Mouse (Mus musculus) 3T3-L1 (cell line): ENCODE results near the gene Kmt2a.

Experiments
- DNase-seq: peaks from one replicate; pipeline ENCODE4 v3.0.0-alpha.2; 2015; ENCODE audit warnings: low read depth, low spot score

Gene Kmt2a

GRCm38 (mm10) chr9:44881221-44881871 lies at the start of gene Kmt2a:
TSS of gene Kmt2a (minus strand) at chr9:44881296.
- peak; percentile 88 for DNase-seq

GRCm38 (mm10) chr9:44921543-44921942 lies 40.4 kb upstream of the Kmt2a start:
- no peak for DNase-seq

GRCm38 (mm10) chr9:44921123-44921468 lies 40.0 kb upstream of the Kmt2a start:
- DNase-seq: peak; percentile 91

GRCm38 (mm10) chr9:44920374-44921122 lies 39.5 kb upstream of the Kmt2a start, which contains the start of gene Atp5l:
TSS of gene Atp5l (minus strand) at chr9:44920742.
- DNase-seq: peak; percentile 98

- peak; percentile 45 for DNase-seq
Measured at GRCm38 (mm10) chr9:44919606-44920005, 38.5 kb upstream of the Kmt2a start.

- peak; percentile 74 for DNase-seq
Measured at GRCm38 (mm10) chr9:44916196-44916595, 35.1 kb upstream of the Kmt2a start.

- DNase-seq: no peak
Measured at GRCm38 (mm10) chr9:44914706-44915105, 33.6 kb upstream of the Kmt2a start.

GRCm38 (mm10) chr9:44911365-44911764 lies 30.3 kb upstream of the Kmt2a start:
- DNase-seq: no peak

GRCm38 (mm10) chr9:44905620-44906019 lies 24.5 kb upstream of the Kmt2a start:
- DNase-seq: peak; percentile 88

GRCm38 (mm10) chr9:44904964-44905363 lies 23.9 kb upstream of the Kmt2a start:
- peak; percentile 99 for DNase-seq

GRCm38 (mm10) chr9:44903856-44904255 lies 22.8 kb upstream of the Kmt2a start:
- no peak for DNase-seq

- no peak for DNase-seq
Measured at GRCm38 (mm10) chr9:44900402-44900801, 19.3 kb upstream of the Kmt2a start.

GRCm38 (mm10) chr9:44899716-44900115 lies 18.6 kb upstream of the Kmt2a start:
- DNase-seq: no peak

GRCm38 (mm10) chr9:44897024-44897423 lies 15.9 kb upstream of the Kmt2a start:
- DNase-seq: no peak

- peak; percentile 47 for DNase-seq
Measured at GRCm38 (mm10) chr9:44892664-44893063, 11.6 kb upstream of the Kmt2a start.

GRCm38 (mm10) chr9:44891210-44891609 lies 10.1 kb upstream of the Kmt2a start:
- DNase-seq: no peak

GRCm38 (mm10) chr9:44890122-44890521 lies 9.0 kb upstream of the Kmt2a start:
- no peak for DNase-seq

GRCm38 (mm10) chr9:44888114-44888624 lies 7.1 kb upstream of the Kmt2a start:
- DNase-seq: no peak

- peak; percentile 29 for DNase-seq
Measured at GRCm38 (mm10) chr9:44882981-44883569, 2.0 kb upstream of the Kmt2a start.

GRCm38 (mm10) chr9:44882436-44882980 lies 1.4 kb upstream of the Kmt2a start:
- peak; percentile 69 for DNase-seq

GRCm38 (mm10) chr9:44881941-44882435 lies 892 bp upstream of the Kmt2a start:
- peak; percentile 73 for DNase-seq
